Mouse (Mus musculus) neutrophil, adult 83 days (primary cell): ENCODE data around the gene Naip2. TPM values are rescaled to one million over a fixed set of nuclear protein-coding genes. Genes with fewer than 3 reads are reported as not detected.

Experiments used
- total RNA-seq, 2 experiments: library from RNA; stranded (reverse); gene quantifications; one replicate each; pipeline ENCODE4 v1.2.4; 2023

Naip2 gene
- total RNA-seq: 10 to 100 TPM; 49.6 to 51.4 TPM

GRCm38 (mm10) chr13:100201659-100202333, at the start of gene Naip2:
Gene Naip2 (minus strand): TSS chr13:100202092.

GRCm38 (mm10) chr13:100246223-100246622, 44.3 kb upstream of the Naip2 start, which contains the start of gene Naip5:
Gene Naip5 (minus strand): TSS chr13:100246323.

GRCm38 (mm10) chr13:100124423-100125257, 77.3 kb downstream of the Naip2 start, which contains the start of gene Smn1:
Gene Smn1 (plus strand): TSS chr13:100124852.

GRCm38 (mm10) chr13:100107652-100108472, 94.0 kb downstream of the Naip2 start, which contains the start of gene Serf1:
Gene Serf1 (plus strand): TSS chr13:100108012.

GRCm38 (mm10) chr13:100103748-100104254, 98.1 kb downstream of the Naip2 start, which contains the start of gene Bdp1:
Gene Bdp1 (minus strand): TSS chr13:100104070.

Other genes starting within 250 kb of the Naip2 start
- gene Mccc2, start 186.5 kb downstream of the Naip2 start, total RNA-seq: 1 to 10 TPM; 4.5 to 6.1 TPM
- gene Bdp1, start 98.0 kb downstream of the Naip2 start, total RNA-seq: 10 to 100 TPM; 39.2 to 40.5 TPM
- 1 to 10 TPM; 2.3 to 4.3 TPM for gene Serf1, start 94.1 kb downstream of the Naip2 start, total RNA-seq
- gene Smn1, start 77.2 kb downstream of the Naip2 start, total RNA-seq: 10 to 100 TPM; 41.2 to 45.3 TPM
- 10 to 100 TPM; 26.0 to 31.7 TPM for gene Naip5, start 44.2 kb upstream of the Naip2 start, total RNA-seq
- 10 to 100 TPM; 17.4 to 20.9 TPM for gene Naip6, start 115.6 kb upstream of the Naip2 start, total RNA-seq